Mouse (Mus musculus): ENCODE data around the gene Hecw2. TPM values are rescaled to one million over a fixed set of nuclear protein-coding genes. Genes with fewer than 3 reads are reported as not detected.

The Hecw2 gene
- polyA plus RNA-seq, 1 experiment from 2014 or later, result 5.5 TPM

DNA sequence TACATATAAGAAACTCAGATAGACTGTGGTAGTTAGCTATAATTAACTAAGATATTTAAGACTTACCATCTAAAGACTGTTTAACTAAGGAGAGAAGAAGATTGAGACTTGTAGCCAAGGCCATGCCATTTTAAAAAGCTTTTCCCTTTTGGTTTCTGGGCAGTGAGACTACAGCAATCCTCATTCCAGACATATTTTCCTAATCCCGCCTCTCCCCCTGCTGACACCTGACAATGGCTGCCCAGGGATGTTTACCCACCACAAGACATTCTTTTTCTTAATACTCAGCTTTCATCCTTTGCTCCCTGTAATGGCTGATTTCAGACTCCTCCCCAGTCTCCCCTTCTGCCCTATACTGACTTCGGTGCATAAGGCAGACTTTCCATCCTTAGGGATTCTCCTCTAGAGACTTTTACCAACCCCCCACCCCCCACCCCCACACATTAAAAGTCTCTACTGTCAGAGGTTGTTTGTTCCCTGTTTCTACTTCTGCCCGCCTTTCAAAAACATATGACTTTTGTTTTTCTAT lies 328.5 kb downstream of the Hecw2 start:
- no peaks in the 10 kb centered on the region for H3K9me3 ChIP-seq
- no peak overlapping the region for H3K4me3 ChIP-seq
- no peaks in the 10 kb centered on the region for H3K36me3 ChIP-seq
- no peak overlapping the region for H3K27ac ChIP-seq
- 42% methylated on average over 3 of the region's 3 CpGs for WGBS
- no peaks in the 10 kb centered on the region for H3K27me3 ChIP-seq
- H3K4me2 ChIP-seq, result no peak overlapping the region
- ATAC-seq (ENCODE audit: borderline replicate concordance, extremely low read depth, low FRiP score, low TSS enrichment), result no peak
- H3K4me1 ChIP-seq, result no peaks in the 10 kb centered on the region
- H3K9ac ChIP-seq, result no peak overlapping the region

DNA sequence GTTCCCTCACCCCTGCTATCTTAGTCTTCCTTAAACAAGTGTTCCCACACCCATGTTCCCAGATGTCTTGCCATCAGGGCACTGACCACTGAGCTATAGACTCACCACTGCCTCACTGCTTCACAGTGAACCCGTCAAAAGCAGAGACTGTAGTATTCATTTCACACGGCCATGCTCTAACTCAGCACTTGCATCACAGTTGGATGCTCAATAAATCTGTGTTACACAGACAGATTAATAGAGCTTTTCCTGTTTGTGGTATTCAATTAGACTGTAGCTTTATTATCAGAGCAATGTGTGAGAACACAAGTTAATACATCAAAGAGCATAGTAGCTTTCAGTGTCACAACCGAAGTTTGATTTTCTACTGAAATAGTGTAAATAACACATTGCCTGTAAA lies 330.9 kb downstream of the Hecw2 start:
- Histone ChIP-seq H3K9ac (no peak overlapping the region), H3K4me2 (no peak overlapping the region), H3K36me3 (no peaks in the 10 kb centered on the region), H3K4me3 (no peak overlapping the region), H3K4me1 (no peaks in the 10 kb centered on the region), H3K27ac (no peak overlapping the region), H3K27me3 (no peaks in the 10 kb centered on the region), H3K9me3 (no peaks in the 10 kb centered on the region)
- no peak for ATAC-seq (ENCODE audit: borderline replicate concordance, extremely low read depth, low FRiP score, low TSS enrichment)
- WGBS, result 88% methylated on average over 3 of the region's 3 CpGs

DNA sequence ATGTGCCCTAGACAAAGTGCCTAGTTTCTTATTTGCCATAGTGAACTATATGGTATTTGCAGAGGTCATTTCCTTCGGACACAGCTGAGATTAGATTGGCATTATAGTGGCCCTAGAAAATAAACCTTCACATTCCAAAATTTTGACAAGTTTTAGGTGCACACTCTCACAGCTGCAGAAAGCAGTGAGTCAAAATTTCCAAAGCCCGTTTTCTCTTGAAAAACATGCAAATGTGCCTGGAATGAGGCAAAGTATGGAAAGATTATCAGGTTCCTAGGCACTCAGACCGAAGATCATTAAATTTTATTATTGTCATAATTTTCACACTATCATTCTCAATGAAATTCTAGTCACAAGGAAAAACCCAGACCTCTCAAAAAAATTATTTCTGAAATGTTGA lies 334.4 kb downstream of the Hecw2 start:
- Histone ChIP-seq H3K27me3 (no peaks in the 10 kb centered on the region), H3K4me3 (no peak overlapping the region), H3K27ac (no peak overlapping the region), H3K36me3 (no peaks in the 10 kb centered on the region), H3K9me3 (no peaks in the 10 kb centered on the region), H3K4me1 (no peaks in the 10 kb centered on the region), H3K4me2 (no peak overlapping the region), H3K9ac (no peak overlapping the region)
- WGBS, result 84% methylated on average over 3 of the region's 3 CpGs
- ATAC-seq (ENCODE audit: borderline replicate concordance, extremely low read depth, low FRiP score, low TSS enrichment), result no peak

DNA sequence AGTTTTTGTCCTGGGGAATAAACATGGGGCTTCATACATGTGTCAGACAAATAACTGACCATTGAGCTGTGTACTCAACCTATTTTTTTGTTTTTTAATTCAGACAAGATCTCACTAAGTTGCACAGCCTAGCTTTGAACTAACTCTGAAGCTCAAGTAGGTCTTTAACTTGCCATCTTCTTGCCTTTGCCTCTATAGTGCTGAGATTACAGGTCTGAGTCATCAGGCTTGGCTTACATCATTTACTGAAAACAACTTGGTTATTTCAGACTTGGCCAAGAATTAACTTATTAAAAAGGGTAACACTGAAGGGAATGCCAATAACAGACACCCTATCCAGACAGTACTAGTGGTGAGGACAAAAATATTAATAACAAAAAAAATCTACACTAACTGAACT lies 335.8 kb downstream of the Hecw2 start:
- Histone ChIP-seq H3K9ac (no peak overlapping the region), H3K4me1 (no peaks in the 10 kb centered on the region), H3K4me3 (no peak overlapping the region), H3K27me3 (no peaks in the 10 kb centered on the region), H3K36me3 (no peaks in the 10 kb centered on the region), H3K27ac (no peak overlapping the region), H3K4me2 (no peak overlapping the region), H3K9me3 (no peaks in the 10 kb centered on the region)
- no peak for ATAC-seq (ENCODE audit: borderline replicate concordance, extremely low read depth, low FRiP score, low TSS enrichment)

DNA sequence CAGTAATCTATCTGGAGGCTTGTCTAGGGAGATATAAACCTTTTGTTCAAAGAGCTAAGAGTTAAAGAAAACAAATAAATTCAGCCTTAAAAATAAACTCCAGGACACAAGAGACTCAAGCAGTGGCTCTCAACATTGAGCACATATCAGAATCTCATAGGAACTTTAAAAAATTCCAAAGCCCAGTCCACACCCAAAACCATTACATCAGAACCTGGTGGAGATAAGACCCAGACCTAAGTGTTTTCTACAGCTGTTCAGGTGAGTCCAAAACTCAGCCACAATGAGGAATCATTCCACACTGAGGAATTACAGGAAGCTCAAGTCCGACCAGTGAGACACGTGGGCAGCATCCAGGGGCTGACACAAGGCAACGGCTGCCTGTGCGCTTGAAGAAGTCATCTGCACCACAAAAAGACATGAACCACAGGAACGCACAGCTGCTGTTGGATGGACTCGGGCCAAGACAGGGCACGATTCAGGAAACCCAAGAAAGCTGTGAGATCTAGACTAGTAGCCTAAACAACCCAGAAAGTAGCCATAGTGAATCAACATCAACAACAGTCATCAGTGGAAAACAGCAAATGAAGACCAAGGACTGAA lies 338.4 kb downstream of the Hecw2 start:
- Histone ChIP-seq H3K27ac (no peak overlapping the region), H3K9ac (no peak overlapping the region), H3K27me3 (no peaks in the 10 kb centered on the region), H3K36me3 (no peaks in the 10 kb centered on the region), H3K4me2 (no peak overlapping the region), H3K9me3 (no peaks in the 10 kb centered on the region), H3K4me1 (no peaks in the 10 kb centered on the region), H3K4me3 (no peak overlapping the region)
- ATAC-seq (ENCODE audit: borderline replicate concordance, extremely low read depth, low FRiP score, low TSS enrichment), result no peak
- 78% methylated on average over 7 of the region's 7 CpGs for WGBS

DNA sequence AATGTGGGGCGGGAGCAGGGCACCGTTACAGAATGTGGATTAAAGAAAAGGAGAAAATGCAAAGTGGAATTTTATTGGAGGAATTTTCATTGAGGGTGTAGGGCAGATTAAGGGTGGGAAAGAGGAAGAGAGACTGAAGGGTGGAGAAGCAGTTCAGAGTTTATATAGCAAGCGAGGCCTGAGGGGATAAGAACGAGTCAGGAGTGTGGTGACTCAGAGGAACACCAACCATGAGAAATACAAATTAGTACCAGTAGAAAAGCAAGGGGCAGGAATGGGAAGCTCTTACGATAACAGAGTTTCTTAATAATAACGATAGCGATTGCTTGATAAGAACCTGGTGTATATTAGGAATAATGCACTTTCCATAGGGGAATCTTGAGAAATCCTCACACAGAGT lies 339.2 kb downstream of the Hecw2 start:
- Histone ChIP-seq H3K36me3 (no peaks in the 10 kb centered on the region), H3K27me3 (no peaks in the 10 kb centered on the region), H3K9me3 (no peaks in the 10 kb centered on the region), H3K4me1 (peaks cover 2% of the 10 kb centered on the region; the same call in 1 of the 2 replicates), H3K4me3 (no peak overlapping the region), H3K4me2 (no peak overlapping the region), H3K9ac (no peak overlapping the region), H3K27ac (no peak overlapping the region)
- ATAC-seq (ENCODE audit: borderline replicate concordance, extremely low read depth, low FRiP score, low TSS enrichment), result no peak
- 84% methylated on average over 7 of the region's 7 CpGs for WGBS

DNA sequence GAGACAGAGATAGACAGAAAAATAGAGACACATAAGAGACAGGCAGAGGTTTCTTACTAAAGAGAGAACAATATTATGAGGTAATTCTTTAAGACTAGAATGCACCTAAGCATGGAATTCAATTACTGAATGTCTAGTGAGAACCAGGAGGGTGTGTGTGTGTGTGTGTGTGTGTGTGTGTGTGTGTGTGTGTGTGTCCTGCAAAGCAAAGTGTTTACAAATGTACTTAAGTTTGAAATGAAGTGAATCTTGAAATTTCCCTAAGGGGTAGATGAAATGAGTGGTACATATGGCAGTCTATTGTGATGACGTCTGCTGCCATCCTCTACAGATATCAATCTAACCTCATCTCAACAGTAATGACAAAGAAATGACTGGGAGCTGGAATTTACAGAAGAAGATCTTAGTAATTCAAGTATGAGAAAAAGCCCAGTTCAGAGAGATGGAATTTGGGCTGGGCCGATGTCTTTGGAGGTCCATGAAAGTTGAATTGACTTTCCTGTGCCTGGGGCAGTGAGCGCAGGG lies 342.8 kb downstream of the Hecw2 start:
- H3K4me1 ChIP-seq, result peaks cover 3% of the 10 kb centered on the region; the same call in 1 of the 2 replicates
- no peak overlapping the region for H3K9ac ChIP-seq
- 71% methylated on average over 3 of the region's 3 CpGs for WGBS
- H3K27me3 ChIP-seq, result no peaks in the 10 kb centered on the region
- no peaks in the 10 kb centered on the region for H3K36me3 ChIP-seq
- no peak for ATAC-seq (ENCODE audit: borderline replicate concordance, extremely low read depth, low FRiP score, low TSS enrichment)
- H3K27ac ChIP-seq, result no peak overlapping the region
- H3K4me2 ChIP-seq, result no peak overlapping the region
- H3K9me3 ChIP-seq, result no peaks in the 10 kb centered on the region
- no peak overlapping the region for H3K4me3 ChIP-seq

DNA sequence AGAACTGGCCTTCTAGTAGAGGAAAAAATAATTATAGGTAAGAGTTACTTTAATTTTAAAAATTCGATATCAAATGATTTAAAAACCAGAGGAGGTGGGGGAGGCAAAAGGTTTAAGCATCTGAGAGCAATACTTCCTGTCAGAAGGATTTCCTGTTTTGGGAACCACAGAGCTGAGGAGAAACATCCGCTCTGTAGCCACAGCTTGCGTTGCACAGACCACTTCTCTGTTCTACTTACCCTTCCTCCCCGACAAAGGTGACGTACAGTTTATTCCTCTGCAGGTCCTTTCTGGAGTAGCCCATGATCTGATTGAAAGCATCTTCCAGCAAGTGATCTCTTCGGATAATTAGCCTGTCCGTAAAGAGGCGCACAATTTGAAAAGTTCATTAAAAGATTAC lies 343.6 kb downstream of the Hecw2 start:
- no peaks in the 10 kb centered on the region for H3K27me3 ChIP-seq
- H3K27ac ChIP-seq, result no peak overlapping the region
- 58% methylated on average over 8 of the region's 8 CpGs for WGBS
- H3K9me3 ChIP-seq, result no peaks in the 10 kb centered on the region
- no peak overlapping the region for H3K4me3 ChIP-seq
- no peaks in the 10 kb centered on the region for H3K36me3 ChIP-seq
- no peak for ATAC-seq (ENCODE audit: borderline replicate concordance, extremely low read depth, low FRiP score, low TSS enrichment)
- no peak overlapping the region for H3K9ac ChIP-seq
- H3K4me2 ChIP-seq, result no peak overlapping the region
- peaks cover 10% of the 10 kb centered on the region for H3K4me1 ChIP-seq

DNA sequence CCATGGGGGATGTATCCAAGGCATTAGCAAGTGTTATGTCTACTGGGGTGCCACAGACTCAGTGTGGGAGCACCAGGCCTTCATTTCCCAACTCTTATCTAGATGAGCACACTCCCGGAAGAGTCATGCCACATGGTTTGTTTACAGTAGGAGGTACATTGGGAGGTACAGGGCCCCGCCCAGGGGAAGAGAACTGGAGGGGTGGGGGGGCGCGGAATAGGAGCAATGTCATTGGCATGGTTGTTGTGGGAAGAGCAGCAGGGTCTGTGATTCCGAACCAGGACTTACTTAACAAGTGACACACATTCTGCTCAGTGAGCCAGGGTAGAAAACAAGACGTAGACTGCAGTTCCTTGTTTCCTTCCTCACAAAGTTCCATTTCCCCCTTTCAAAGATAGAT lies 344.1 kb downstream of the Hecw2 start:
- no peak for ATAC-seq (ENCODE audit: borderline replicate concordance, extremely low read depth, low FRiP score, low TSS enrichment)
- 72% methylated on average over 6 of the region's 6 CpGs for WGBS
- Histone ChIP-seq H3K9ac (no peak overlapping the region), H3K9me3 (no peaks in the 10 kb centered on the region), H3K4me3 (no peak overlapping the region), H3K36me3 (no peaks in the 10 kb centered on the region), H3K27ac (no peak overlapping the region), H3K27me3 (no peaks in the 10 kb centered on the region), H3K4me2 (no peak overlapping the region), H3K4me1 (peaks cover 14% of the 10 kb centered on the region)

DNA sequence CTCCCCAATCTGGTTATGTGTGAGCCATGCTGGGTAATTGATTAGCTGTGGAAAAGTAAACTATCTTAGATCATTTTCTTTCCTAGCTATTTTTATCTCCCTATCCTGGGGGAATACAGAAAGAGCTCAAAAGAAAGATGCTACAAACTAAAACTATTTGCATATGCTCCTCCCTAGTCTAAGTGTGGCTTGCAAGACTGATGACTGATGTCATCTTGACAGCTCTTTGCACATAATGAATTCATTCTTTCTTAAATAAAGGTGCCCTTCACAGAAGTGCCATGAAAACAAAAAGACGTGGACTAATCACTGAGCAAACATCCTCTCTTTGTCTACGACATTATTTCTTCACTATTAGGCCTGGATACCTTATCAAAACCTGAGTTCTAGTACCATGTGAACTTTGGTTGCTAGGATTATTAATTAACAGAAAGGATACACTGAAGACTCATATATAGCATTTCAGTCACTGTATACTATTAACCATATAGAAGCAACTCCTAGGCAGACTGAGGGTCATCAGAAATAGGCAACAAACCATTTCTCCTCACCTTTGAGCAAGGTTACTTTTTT lies 348.2 kb downstream of the Hecw2 start:
- Histone ChIP-seq H3K27ac (peak overlapping the region; percentile 72), H3K4me1 (peaks cover 26% of the 10 kb centered on the region), H3K4me2 (no peak overlapping the region), H3K4me3 (no peak overlapping the region), H3K9ac (no peak overlapping the region), H3K9me3 (no peaks in the 10 kb centered on the region), H3K27me3 (no peaks in the 10 kb centered on the region), H3K36me3 (no peaks in the 10 kb centered on the region)
- no peak for ATAC-seq (ENCODE audit: borderline replicate concordance, extremely low read depth, low FRiP score, low TSS enrichment)
- 28% methylated on average over 2 of the region's 2 CpGs for WGBS

DNA sequence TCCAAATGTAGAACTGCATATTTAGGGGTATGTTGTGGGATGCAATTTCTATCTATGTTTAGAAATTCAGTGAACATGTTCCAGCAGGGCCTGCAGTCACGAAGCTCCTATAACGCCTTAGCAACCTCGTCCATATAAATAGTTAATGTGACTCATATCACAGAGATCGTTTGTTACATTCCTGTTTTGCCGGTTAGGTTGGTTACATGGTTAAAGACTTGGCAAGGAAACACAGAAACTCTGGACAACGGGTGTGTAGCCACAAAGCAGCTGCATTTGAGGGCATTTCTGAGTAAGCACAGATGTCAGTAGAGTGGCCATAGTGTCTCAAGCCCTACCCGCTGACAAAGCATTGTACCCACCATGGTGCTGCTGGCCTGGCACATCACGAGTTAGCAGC lies 349.1 kb downstream of the Hecw2 start:
- Histone ChIP-seq H3K27ac (peak overlapping the region; percentile 72), H3K9me3 (no peaks in the 10 kb centered on the region), H3K4me2 (no peak overlapping the region), H3K4me3 (no peak overlapping the region), H3K36me3 (no peaks in the 10 kb centered on the region), H3K9ac (no peak overlapping the region), H3K27me3 (no peaks in the 10 kb centered on the region), H3K4me1 (peaks cover 25% of the 10 kb centered on the region)
- WGBS, result 28% methylated on average over 8 of the region's 8 CpGs
- ATAC-seq (ENCODE audit: borderline replicate concordance, extremely low read depth, low FRiP score, low TSS enrichment), result peak; percentile 80

DNA sequence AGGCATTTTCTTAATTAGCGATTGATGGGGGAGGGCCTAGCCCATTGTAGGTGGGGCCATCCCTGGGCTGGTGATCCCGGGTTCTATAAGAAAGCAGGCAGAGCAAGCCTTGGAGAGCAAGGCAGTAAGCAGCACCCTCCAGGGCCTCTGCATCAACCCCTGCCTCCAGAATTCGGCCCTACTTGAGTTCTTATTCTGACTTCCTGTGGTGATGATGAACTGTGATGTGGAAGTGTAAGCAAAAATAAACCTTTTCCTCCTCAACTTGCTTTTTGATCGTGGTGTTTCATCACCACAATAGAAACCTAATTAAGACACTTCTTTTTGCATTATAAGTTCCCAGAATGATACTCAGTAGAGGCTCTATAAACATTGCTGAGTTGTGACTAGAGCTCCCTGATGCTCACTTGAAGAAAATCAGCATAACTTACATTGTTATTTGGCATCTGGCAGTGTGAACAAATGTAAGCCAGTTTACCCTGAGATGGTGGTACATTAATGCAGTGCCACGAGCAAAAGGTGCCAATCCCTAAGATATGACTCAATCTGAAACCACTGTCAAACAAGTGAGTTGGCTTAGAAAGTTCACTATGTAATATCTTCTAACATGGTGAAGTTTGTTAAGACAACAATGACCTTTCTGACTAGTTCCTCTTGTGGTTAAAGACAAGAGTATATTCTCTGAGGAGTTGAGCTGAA lies 349.9 kb downstream of the Hecw2 start:
- no peak overlapping the region for H3K4me3 ChIP-seq
- 60% methylated on average over 5 of the region's 5 CpGs for WGBS
- H3K27ac ChIP-seq, result peak overlapping the region; percentile 72
- peaks cover 23% of the 10 kb centered on the region for H3K4me1 ChIP-seq
- ATAC-seq (ENCODE audit: borderline replicate concordance, extremely low read depth, low FRiP score, low TSS enrichment), result no peak
- no peaks in the 10 kb centered on the region for H3K36me3 ChIP-seq
- H3K9me3 ChIP-seq, result no peaks in the 10 kb centered on the region
- H3K9ac ChIP-seq, result no peak overlapping the region
- no peak overlapping the region for H3K4me2 ChIP-seq
- H3K27me3 ChIP-seq, result no peaks in the 10 kb centered on the region

Data from lung, embryonic 15.5 days (tissue).